Mouse (Mus musculus): ENCODE data around the gene Tmem59l. TPM values are rescaled to one million over a fixed set of nuclear protein-coding genes. Genes with fewer than 3 reads are reported as not detected.
A peak's percentile ranks its signal among the peaks of the same experiment; 100 is the strongest.

Gene Tmem59l
- polyA plus RNA-seq, 1 experiment from 2014 or later, result 0.33 TPM

DNA sequence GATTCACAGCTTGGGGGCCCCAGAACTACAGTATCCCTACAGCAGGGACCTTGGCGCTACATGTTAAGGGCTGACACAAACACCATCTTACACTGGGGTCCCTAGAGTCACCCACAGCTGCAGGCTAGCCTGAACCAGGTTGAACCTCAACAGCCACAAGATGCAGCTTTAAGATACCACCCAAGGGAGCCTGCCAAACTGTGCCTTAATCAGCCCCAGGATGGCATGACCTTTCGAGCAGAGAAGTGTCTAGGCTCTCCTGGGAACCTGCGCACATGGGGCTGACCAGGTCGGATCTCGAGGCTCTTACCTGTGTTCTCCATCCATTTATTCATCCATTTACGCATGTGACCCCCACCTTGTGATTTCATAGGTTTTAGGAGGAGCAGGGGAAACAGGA is 29.3 kb downstream of the Tmem59l start:
- no peak overlapping the region for H3K27ac ChIP-seq
- H3K36me3 ChIP-seq, result 0 out of 2 replicates have a peak, but pooled peaks cover 5% of the 10 kb centered on the region
- no peak overlapping the region for H3K4me3 ChIP-seq (replicated peaks)
- 0 out of 2 replicates have a peak, but pooled peaks cover under 1% of the 10 kb centered on the region for H3K27me3 ChIP-seq
- DNase-seq (no peak), ATAC-seq (ENCODE audit: low read depth) (no peak)
- H3K4me2 ChIP-seq, result no peak overlapping the region
- H3K4me1 ChIP-seq (replicated peaks), result peaks cover 23% of the 10 kb centered on the region
- H3K9me3 ChIP-seq (replicated peaks), result peaks cover 4% of the 10 kb centered on the region; the same call in 1 of the 2 replicates
- 74% methylated on average over 6 of the region's 6 CpGs for WGBS (ENCODE audit: insufficient replicate concordance)
- H3K9ac ChIP-seq, result no peak overlapping the region

DNA sequence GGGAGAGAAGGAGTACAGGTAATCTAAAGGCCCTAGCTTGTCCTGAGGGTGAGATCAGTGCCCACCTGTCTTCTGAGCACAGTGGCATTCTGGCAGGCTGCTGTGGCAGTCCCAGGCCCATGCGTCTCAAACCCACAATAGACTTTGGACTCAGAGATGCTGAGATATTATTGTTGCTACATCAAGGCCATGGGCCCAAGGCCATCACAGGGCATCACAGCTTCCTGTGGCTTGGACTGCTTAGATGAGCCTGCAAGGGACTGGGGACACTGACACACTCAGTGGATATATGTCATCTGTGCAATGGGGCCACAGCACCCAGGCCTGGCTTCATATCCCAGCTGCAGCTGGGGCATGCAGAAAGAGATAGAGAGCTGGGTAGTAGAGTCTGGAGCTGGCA is 30.2 kb downstream of the Tmem59l start:
- ATAC-seq (ENCODE audit: low read depth) (no peak), DNase-seq (no peak)
- Histone ChIP-seq H3K36me3 (peaks cover 11% of the 10 kb centered on the region), H3K4me3 (replicated peaks) (no peak overlapping the region), H3K4me1 (replicated peaks) (peaks cover 31% of the 10 kb centered on the region), H3K9ac (no peak overlapping the region), H3K9me3 (replicated peaks) (peaks cover 4% of the 10 kb centered on the region; the same call in 1 of the 2 replicates), H3K27ac (no peak overlapping the region), H3K4me2 (no peak overlapping the region), H3K27me3 (peaks cover 9% of the 10 kb centered on the region)
- WGBS (ENCODE audit: insufficient replicate concordance), result 83% methylated on average over 1 of the region's 1 CpGs

DNA sequence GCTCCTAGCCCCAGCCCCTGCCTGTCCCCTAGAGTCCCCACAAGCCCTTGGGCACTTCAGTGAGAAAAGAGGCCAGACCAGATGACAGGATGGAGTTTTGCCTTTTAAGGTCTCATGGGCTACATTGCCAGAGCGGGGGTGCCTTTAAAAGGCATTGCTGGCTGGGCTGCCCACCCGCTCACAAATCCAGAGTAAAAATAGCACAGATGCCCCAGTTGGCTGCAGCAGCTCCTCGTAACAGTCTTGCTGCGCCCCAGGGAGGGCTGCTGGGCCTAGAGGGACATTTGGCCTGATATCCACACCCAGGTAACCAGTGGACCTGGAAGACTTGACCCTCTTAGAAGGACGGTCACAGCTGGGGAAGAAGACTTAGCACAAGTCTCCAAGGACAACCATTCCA is 33.3 kb downstream of the Tmem59l start:
- DNase-seq, result no peak
- Histone ChIP-seq H3K36me3 (peaks cover 19% of the 10 kb centered on the region), H3K27me3 (peaks cover 15% of the 10 kb centered on the region), H3K4me1 (replicated peaks) (peaks cover 28% of the 10 kb centered on the region), H3K9ac (no peak overlapping the region), H3K9me3 (replicated peaks) (no peaks in the 10 kb centered on the region), H3K4me2 (no peak overlapping the region), H3K4me3 (replicated peaks) (no peak overlapping the region), H3K27ac (no peak overlapping the region)
- WGBS (ENCODE audit: insufficient replicate concordance), result 87% methylated on average over 5 of the region's 5 CpGs
- ATAC-seq (ENCODE audit: low read depth), result no peak

DNA sequence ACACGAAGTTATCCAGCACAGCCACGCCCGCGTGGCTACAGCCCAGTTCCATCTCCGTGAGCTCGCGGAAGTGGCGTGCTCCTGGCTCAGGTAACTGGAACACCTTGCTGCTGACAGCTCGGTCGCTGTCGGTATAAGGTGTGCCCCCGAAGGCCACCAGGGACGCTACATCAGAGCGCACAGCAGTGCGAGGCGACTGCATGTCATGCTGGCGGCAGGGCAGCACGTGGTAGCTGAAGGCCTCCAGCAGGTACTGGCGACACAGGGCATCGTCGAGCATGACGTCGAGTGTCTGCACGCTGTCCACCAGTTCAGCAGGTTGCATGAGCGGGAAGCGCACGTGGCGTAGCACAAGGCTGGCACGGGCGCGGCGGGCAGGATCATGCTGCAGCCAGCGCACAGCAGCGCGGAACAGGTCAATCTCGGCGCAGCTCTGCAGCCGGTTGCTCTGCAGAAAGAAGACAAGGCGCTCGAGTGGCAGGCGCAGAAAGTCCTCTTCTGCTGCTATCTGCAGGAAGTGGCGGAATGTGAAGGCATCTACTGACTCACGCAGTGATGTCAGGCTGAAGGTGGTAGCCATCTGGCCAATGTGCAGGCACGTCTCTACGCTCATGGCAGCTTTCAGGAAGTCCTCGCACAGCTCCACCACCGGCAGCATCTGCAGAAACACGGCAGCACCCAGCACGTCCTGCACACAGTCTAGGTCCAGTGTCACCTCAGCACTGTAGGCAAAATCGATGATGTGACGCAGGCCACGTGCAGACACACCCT is 34.8 kb downstream of the Tmem59l start:
- Histone ChIP-seq H3K4me3 (replicated peaks) (no peak overlapping the region), H3K4me2 (no peak overlapping the region), H3K27me3 (peaks cover 15% of the 10 kb centered on the region), H3K9me3 (replicated peaks) (no peaks in the 10 kb centered on the region), H3K9ac (no peak overlapping the region), H3K36me3 (peaks cover 19% of the 10 kb centered on the region), H3K4me1 (replicated peaks) (peaks cover 22% of the 10 kb centered on the region), H3K27ac (no peak overlapping the region)
- DNase-seq (no peak), ATAC-seq (ENCODE audit: low read depth) (no peak)
- 50% methylated on average over 52 of the region's 52 CpGs for WGBS (ENCODE audit: insufficient replicate concordance)

DNA sequence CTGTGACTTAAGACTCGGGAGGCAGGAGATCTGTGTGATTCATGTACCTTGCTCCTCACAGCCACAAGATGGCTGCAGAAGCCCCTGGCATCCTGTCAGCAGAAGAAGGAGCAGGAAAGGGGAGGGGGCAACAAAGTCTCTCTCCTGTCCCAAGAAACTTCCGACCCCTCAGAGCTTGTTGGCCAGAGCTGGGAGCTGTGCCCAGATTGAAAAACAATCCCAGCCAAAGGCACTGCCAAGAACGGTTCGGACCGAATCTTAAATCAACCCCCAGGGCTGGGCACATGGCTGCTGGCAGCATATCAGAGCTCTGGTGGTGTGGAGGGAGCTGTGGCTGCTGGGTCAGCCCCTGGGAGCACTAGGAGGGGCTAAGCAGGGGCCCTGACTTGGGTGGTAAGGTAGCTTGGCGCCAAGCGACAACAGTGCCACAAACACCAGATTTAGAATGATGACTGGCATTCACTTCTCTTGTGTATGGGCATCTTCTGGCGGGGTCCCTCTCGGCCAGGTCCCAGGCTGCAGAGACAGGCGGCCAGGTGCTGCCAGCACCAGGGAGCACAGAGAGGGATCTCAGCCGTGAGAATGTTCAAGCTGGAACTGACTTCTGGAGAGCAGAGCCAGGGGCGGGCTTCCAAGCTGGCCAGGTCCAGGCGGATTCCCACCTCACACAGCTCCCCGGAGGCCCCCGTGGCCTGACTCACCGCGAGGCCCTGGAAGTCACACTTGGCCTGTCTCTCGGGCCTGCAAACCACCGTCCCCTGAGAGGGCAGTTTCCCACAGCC is 39.3 kb downstream of the Tmem59l start:
- DNase-seq (no peak), ATAC-seq (ENCODE audit: low read depth) (no peak)
- no peaks in the 10 kb centered on the region for H3K9me3 ChIP-seq (replicated peaks)
- H3K9ac ChIP-seq, result no peak overlapping the region
- peaks cover 30% of the 10 kb centered on the region for H3K4me1 ChIP-seq (replicated peaks)
- no peak overlapping the region for H3K4me2 ChIP-seq
- no peak overlapping the region for H3K4me3 ChIP-seq (replicated peaks)
- 67% methylated on average over 19 of the region's 19 CpGs for WGBS (ENCODE audit: insufficient replicate concordance)
- no peak overlapping the region for H3K27ac ChIP-seq
- H3K27me3 ChIP-seq, result peaks cover 30% of the 10 kb centered on the region
- peaks cover 19% of the 10 kb centered on the region for H3K36me3 ChIP-seq

DNA sequence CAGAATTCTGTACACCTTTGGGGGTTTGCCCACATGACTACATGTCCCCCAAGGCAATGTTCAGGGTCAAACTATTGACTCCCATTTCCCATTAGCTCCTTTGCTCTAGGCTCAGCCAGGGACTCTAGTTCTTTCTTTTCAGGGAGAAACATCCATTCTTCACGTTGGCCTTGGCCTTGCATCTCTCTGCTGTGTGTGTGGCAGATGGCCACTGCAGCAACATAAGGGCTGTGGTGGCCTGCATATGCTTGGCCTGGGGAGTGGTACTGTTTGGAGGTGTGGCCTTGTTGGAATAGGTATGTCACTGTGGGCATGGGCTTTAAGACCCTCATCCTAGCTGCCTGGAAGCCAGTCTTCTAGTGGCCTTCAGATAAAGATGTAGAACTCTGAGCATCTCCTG is 41.2 kb downstream of the Tmem59l start:
- Histone ChIP-seq H3K36me3 (peaks cover 4% of the 10 kb centered on the region; the same call in 1 of the 2 replicates), H3K27me3 (peaks cover 15% of the 10 kb centered on the region; the same call in 1 of the 2 replicates), H3K9me3 (replicated peaks) (no peaks in the 10 kb centered on the region), H3K27ac (no peak overlapping the region; the same call in 1 of the 2 replicates), H3K4me2 (no peak overlapping the region), H3K9ac (no peak overlapping the region), H3K4me3 (replicated peaks) (no peak overlapping the region), H3K4me1 (replicated peaks) (peaks cover 33% of the 10 kb centered on the region)
- ATAC-seq (ENCODE audit: low read depth), result no peak
- WGBS (ENCODE audit: insufficient replicate concordance), result 58% methylated on average over 1 of the region's 1 CpGs
- no peak for DNase-seq

DNA sequence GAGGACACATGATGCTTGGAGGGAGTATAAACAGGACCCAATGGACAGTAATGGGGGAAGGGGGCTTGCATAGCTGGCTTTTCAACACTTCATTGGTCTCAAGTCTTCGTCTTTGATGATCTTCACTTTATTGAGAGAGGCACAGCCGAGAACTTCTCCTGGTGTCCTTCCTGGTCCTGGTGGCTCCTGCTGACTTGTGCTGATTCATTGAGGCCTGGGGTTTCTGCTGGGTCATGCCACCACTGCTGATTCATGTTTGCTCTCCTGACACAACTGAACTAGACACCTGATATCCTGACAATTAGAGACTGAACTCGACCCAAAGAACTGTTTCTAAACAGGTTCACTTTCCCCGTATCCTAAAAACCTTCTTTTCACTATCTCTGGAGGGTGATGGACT is 43.8 kb downstream of the Tmem59l start:
- peak; percentile 39; the same call in 1 of the 2 replicates for ATAC-seq (ENCODE audit: low read depth)
- Histone ChIP-seq H3K36me3 (no peaks in the 10 kb centered on the region), H3K4me2 (peak overlapping the region; percentile 43), H3K27me3 (peaks cover 15% of the 10 kb centered on the region; the same call in 1 of the 2 replicates), H3K9ac (peak overlapping the region; percentile 52), H3K9me3 (replicated peaks) (no peaks in the 10 kb centered on the region), H3K27ac (peak overlapping the region; percentile 89), H3K4me3 (replicated peaks) (no peak overlapping the region), H3K4me1 (replicated peaks) (peaks cover 49% of the 10 kb centered on the region)
- DNase-seq, result peak; percentile 88
- 60% methylated on average over 4 of the region's 4 CpGs for WGBS (ENCODE audit: insufficient replicate concordance)

DNA sequence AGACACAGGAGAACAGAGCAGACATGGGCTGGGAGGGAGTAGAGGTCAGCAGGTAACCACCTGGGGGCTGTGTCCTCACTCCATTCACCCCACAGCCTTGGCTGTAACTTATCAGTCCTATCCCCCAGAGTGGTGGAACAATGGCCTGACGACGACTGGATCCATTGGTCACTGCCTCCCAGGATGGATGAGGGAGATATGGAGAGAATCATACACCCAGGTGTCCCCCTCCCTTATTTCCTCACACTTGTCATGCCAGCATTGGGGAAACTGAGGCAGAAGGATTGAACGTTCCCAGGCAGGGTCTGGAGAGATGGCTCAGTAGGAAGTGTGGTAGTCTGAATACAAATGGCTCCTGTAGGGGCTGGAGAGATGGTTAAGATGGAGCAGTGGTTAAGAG is 45.6 kb downstream of the Tmem59l start:
- ATAC-seq (ENCODE audit: low read depth), result no peak

GRCm38 (mm10) chr8:70440246-70440645 is 46.9 kb downstream of the Tmem59l start:
- Histone ChIP-seq H3K9ac (peak overlapping the region; percentile 79), H3K4me2 (peak overlapping the region; percentile 93)

More for the DNA sequence above, 45.6 kb downstream of the Tmem59l start:
- Histone ChIP-seq H3K4me1 (replicated peaks) (peaks cover 57% of the 10 kb centered on the region), H3K9me3 (replicated peaks) (no peaks in the 10 kb centered on the region), H3K9ac (no peak overlapping the region), H3K4me3 (replicated peaks) (no peak overlapping the region), H3K36me3 (no peaks in the 10 kb centered on the region), H3K4me2 (no peak overlapping the region), H3K27ac (no peak overlapping the region; the same call in 1 of the 2 replicates), H3K27me3 (peaks cover 11% of the 10 kb centered on the region; the same call in 1 of the 2 replicates)
- DNase-seq, result no peak
- 40% methylated on average over 3 of the region's 3 CpGs for WGBS (ENCODE audit: insufficient replicate concordance)

GRCm38 (mm10) chr8:70439848-70440179 is 47.3 kb downstream of the Tmem59l start:
- peak overlapping the region; percentile 82 for H3K27ac ChIP-seq
- H3K4me1 ChIP-seq (replicated peaks), result peaks cover 57% of the 10 kb centered on the region
- no peak for ATAC-seq (ENCODE audit: low read depth)

More at GRCm38 (mm10) chr8:70440246-70440645, 46.9 kb downstream of the Tmem59l start:
- DNase-seq, result no peak
- Histone ChIP-seq H3K27me3 (0 out of 2 replicates have a peak, but pooled peaks cover under 1% of the 10 kb centered on the region), H3K4me3 (replicated peaks) (peak overlapping the region; percentile 68), H3K4me1 (replicated peaks) (peaks cover 57% of the 10 kb centered on the region), H3K27ac (peak overlapping the region; percentile 82), H3K9me3 (replicated peaks) (no peaks in the 10 kb centered on the region), H3K36me3 (no peaks in the 10 kb centered on the region)
- no peak for ATAC-seq (ENCODE audit: low read depth)
- 49% methylated on average over 3 of the region's 3 CpGs for WGBS (ENCODE audit: insufficient replicate concordance)

More at GRCm38 (mm10) chr8:70439848-70440179, 47.3 kb downstream of the Tmem59l start:
- H3K4me2 ChIP-seq, result peak overlapping the region; percentile 93
- no peaks in the 10 kb centered on the region for H3K27me3 ChIP-seq
- no peaks in the 10 kb centered on the region for H3K36me3 ChIP-seq
- 8% methylated on average over 7 of the region's 7 CpGs for WGBS (ENCODE audit: insufficient replicate concordance)
- peak overlapping the region; percentile 68 for H3K4me3 ChIP-seq (replicated peaks)
- no peaks in the 10 kb centered on the region for H3K9me3 ChIP-seq (replicated peaks)
- H3K9ac ChIP-seq, result peak overlapping the region; percentile 79
- no peak for DNase-seq
